Mouse (Mus musculus): ENCODE data around the gene Nid1.
"Not testable (repeated sequence)": the region's sequence is repeated elsewhere in the genome, so short reads cannot be mapped to it uniquely, and the experiment has no call there.

DNA sequence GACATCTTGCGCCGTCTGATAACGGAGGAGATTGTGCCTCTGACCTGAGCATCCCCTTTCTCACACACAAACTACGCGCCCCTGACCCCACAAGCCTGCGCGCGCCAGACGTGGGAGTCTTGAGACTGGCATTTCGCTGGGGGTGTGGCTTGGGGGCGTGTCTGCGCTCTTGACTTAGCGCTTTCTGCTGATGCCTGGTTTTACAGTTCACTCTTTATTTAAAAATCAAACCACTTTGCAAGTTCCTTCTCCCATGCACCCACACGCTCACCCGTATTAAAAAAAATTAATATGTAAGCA, 43.3 kb upstream of the Nid1 start:
- TF ChIP-seq POLR2A (IDR thresholded peaks at IDR 0.05; ENCODE audit: extremely low read depth, insufficient read depth, low read length); CTCF (IDR thresholded peaks at IDR 0.05; ENCODE audit: low read depth, low read length): not testable (repeated sequence)
